In genomic region chr17:17004632-17005265, GRCm38 (mm10) we compare ENCODE assay signal across 8 mouse cellular contexts. TPM values are rescaled to one million over a fixed set of nuclear protein-coding genes. Genes with fewer than 3 reads are reported as not detected.
A peak's percentile ranks its signal among the peaks of the same experiment; 100 is the strongest.
DNase-seq lines count a peak whose midpoint lies in the region; ATAC-seq and TF ChIP-seq lines count a peak whose summit lies in the region.
"Not testable (repeated sequence)": the region's sequence is repeated elsewhere in the genome, so short reads cannot be mapped to it uniquely, and the experiment has no call there.

No protein-coding gene starts in this region.

- H3K27ac ChIP-seq in embryonic facial prominence, embryonic 14.5 days (replicated peaks; ENCODE audit: low read depth, low read length); limb, embryonic 13.5 days: not testable (repeated sequence)
- H3K27ac ChIP-seq in heart, adult 2 months: peak overlapping the region; percentile 66
- peak overlapping the region; percentile 64 for H3K27ac ChIP-seq in midbrain, embryonic 16.5 days (ENCODE audit: low read length)

- peak overlapping the region; percentile 48 for H3K4me3 ChIP-seq in embryonic facial prominence, embryonic 14.5 days (ENCODE audit: low read depth, low read length)
- peak overlapping the region; percentile 73 for H3K4me3 ChIP-seq in heart, adult 2 months
- peak overlapping the region; percentile 52 for H3K4me3 ChIP-seq in limb, embryonic 13.5 days
- peak overlapping the region; percentile 50 for H3K4me3 ChIP-seq in midbrain, embryonic 16.5 days (ENCODE audit: low read depth, low read length)

- peak; percentile 98 for DNase-seq in 3T3-L1 (ENCODE audit: low read depth, low spot score)
- DNase-seq in adrenal gland, postnatal 4 days (ENCODE audit: low spot score in 2 of 2): peak; percentile 38 to 71
- DNase-seq in embryonic facial prominence, embryonic 14.5 days (ENCODE audit: low spot score): peak; percentile 98
- peak; percentile 82 to 91 for DNase-seq in heart, adult 2 months
- peak; percentile 91 to 92 for DNase-seq in kidney, adult 8-10 months
- peak; percentile 38 to 74 for DNase-seq in spleen, postnatal 10 days (ENCODE audit: low spot score in 2 of 2)

- peak overlapping the region; percentile 53 for H3K4me2 ChIP-seq in embryonic facial prominence, embryonic 14.5 days (ENCODE audit: low read depth, low read length)
- H3K4me2 ChIP-seq in limb, embryonic 13.5 days (replicated peaks): peak overlapping the region; percentile 61
- peak overlapping the region; percentile 58 for H3K4me2 ChIP-seq in midbrain, embryonic 16.5 days (ENCODE audit: low read length)

- not testable (repeated sequence) for H3K9me3 ChIP-seq in embryonic facial prominence, embryonic 14.5 days (ENCODE audit: control insufficient read depth, low read length); limb, embryonic 13.5 days; midbrain, embryonic 16.5 days (replicated peaks; ENCODE audit: control insufficient read depth, low read length, poor library complexity, severe bottlenecking)

- WGBS in embryonic facial prominence, embryonic 14.5 days: 1% methylated on average over 16 of the region's 16 CpGs
- WGBS in heart, adult 2 months: 1% methylated on average over 16 of the region's 16 CpGs
- 6% methylated on average over 16 of the region's 16 CpGs for WGBS in limb, embryonic 13.5 days
- WGBS in midbrain, embryonic 16.5 days: 3% methylated on average over 16 of the region's 16 CpGs

- H3K27me3 ChIP-seq in embryonic facial prominence, embryonic 14.5 days (replicated peaks; ENCODE audit: control insufficient read depth, insufficient read depth, low read length); heart, adult 2 months (ENCODE audit: control insufficient read depth, insufficient read depth, low read length); limb, embryonic 13.5 days; midbrain, embryonic 16.5 days (ENCODE audit: control insufficient read depth, insufficient read depth, low read depth, low read length): not testable (repeated sequence)

- H3K9ac ChIP-seq in embryonic facial prominence, embryonic 14.5 days (ENCODE audit: low read depth, low read length): peak overlapping the region; percentile 51
- peak overlapping the region; percentile 75 for H3K9ac ChIP-seq in heart, adult 2 months (ENCODE audit: low read depth, low read length)
- peak overlapping the region; percentile 61 for H3K9ac ChIP-seq in limb, embryonic 13.5 days
- peak overlapping the region; percentile 61 for H3K9ac ChIP-seq in midbrain, embryonic 16.5 days (ENCODE audit: low read depth, low read length)

- peak; percentile 100 for ATAC-seq in embryonic facial prominence, embryonic 14.5 days (ENCODE audit: low read depth)
- ATAC-seq in limb, embryonic 13.5 days (ENCODE audit: low FRiP score, low read depth): peak; percentile 100
- ATAC-seq in midbrain, embryonic 16.5 days: peak; percentile 100

- not testable (repeated sequence) for H3K79me2 ChIP-seq in heart, adult 2 months (replicated peaks; ENCODE audit: control insufficient read depth, insufficient read depth, low read length)

- not testable (repeated sequence) for H3K4me1 ChIP-seq in embryonic facial prominence, embryonic 14.5 days (ENCODE audit: control insufficient read depth, insufficient read depth, low read length); heart, adult 2 months (ENCODE audit: control insufficient read depth, insufficient read depth, low read length); limb, embryonic 13.5 days; midbrain, embryonic 16.5 days (ENCODE audit: control insufficient read depth, insufficient read depth, low read length)

- peak; percentile 39 for TF ChIP-seq CTCF in heart, adult 2 months (IDR thresholded peaks at IDR 0.05)

- TF ChIP-seq POLR2A in heart, adult 2 months (IDR thresholded peaks at IDR 0.05; ENCODE audit: insufficient read depth, low read depth, low read length): 0 out of 2 replicates have a peak, but pooled peaks have one; percentile 41

- H3K36me3 ChIP-seq in embryonic facial prominence, embryonic 14.5 days (ENCODE audit: control insufficient read depth, insufficient read depth, low read length); heart, adult 2 months (ENCODE audit: control insufficient read depth, insufficient read depth, low read length); limb, embryonic 13.5 days; midbrain, embryonic 16.5 days (ENCODE audit: control insufficient read depth, insufficient read depth, low read length): not testable (repeated sequence)

- intact Hi-C loops in heart, adult 2 months (cut with DNase I): loop anchor here (10.0 kb wide), 2 partner anchors 290 to 370 kb away; partner anchors contain the start of gene Riok2

- 0 out of 2 replicates have a peak, but pooled peaks have one; percentile 9 for TF ChIP-seq EP300 in heart, adult 2 months (IDR thresholded peaks at IDR 0.05; ENCODE audit: insufficient read depth, low read depth, low read length)

RNA-seq across cellular contexts. Expression of gene Zfp960, which starts 59.2 kb away (rescaled TPM):
- total RNA-seq in adrenal gland, postnatal 4 days (2021): 10 to 100 TPM in 1 of 2 experiments, 1 to 10 TPM in 1; 9.0 to 12.0 TPM
- polyA plus RNA-seq in embryonic facial prominence, embryonic 14.5 days (2014; fragmentation: Nextera tagmentation; extraction: Ambion mirVana): 5.2 and 6.8 TPM in 2 replicates
- 1 to 10 TPM; 7.5 to 8.4 TPM for total RNA-seq in heart, adult 2 months (2021)
- 0.86 and 2.0 TPM in 2 replicates for polyA plus RNA-seq in heart, adult 2 months (2012; rRNA removed)
- polyA plus RNA-seq in limb, embryonic 13.5 days (2015; fragmentation: Nextera tagmentation; extraction: Ambion mirVana): 5.8 and 6.2 TPM in 2 replicates
- 3.3 and 3.5 TPM in 2 replicates for polyA plus RNA-seq in midbrain, embryonic 16.5 days (2015; fragmentation: Nextera tagmentation; extraction: Ambion mirVana)
